Mouse (Mus musculus) limb, embryonic 15.5 days (tissue): ENCODE measurements at regions not wholly inside any gene's neighbourhood (a gene's known extent, or its start where the extent isn't known, plus 50 kb on each side); places are given as distances from the start of the nearest gene placed in this dataset.

Experiments
- ATAC-seq: fragments of 200-750 bp; cut with Nextera tagmentation; 2 replicates; pipeline ENCODE4 v1.8.0; 2017; ENCODE audit warnings: low read depth, moderate TSS enrichment; ENCODE audit not compliant: insufficient number of reproducible peaks, low FRiP score, low TSS enrichment
- H3K27ac ChIP-seq: fragments of 300-500 bp; sonication (generic); 2 replicates; pipeline ENCODE4 v1.5.1; 2015; ENCODE audit warnings: moderate library complexity, mild to moderate bottlenecking, inconsistent platforms
- H3K27me3 ChIP-seq: fragments of 300-500 bp; sonication (generic); 2 replicates; pipeline ENCODE4 v1.6.1; 2015; ENCODE audit warnings: inconsistent platforms
- H3K36me3 ChIP-seq: fragments of 300-500 bp; sonication (generic); 2 replicates; pipeline ENCODE4 v1.6.1; 2015; ENCODE audit warnings: inconsistent platforms
- H3K4me1 ChIP-seq: fragments of 300-500 bp; sonication (generic); 2 replicates; pipeline ENCODE4 v1.6.1; 2015; ENCODE audit warnings: inconsistent platforms
- H3K4me2 ChIP-seq: fragments of 300-500 bp; sonication (generic); 2 replicates; pipeline ENCODE4 v1.6.1; 2015; ENCODE audit warnings: mild to moderate bottlenecking, inconsistent platforms
- H3K4me3 ChIP-seq: fragments of 300-500 bp; sonication (generic); 2 replicates; pipeline ENCODE4 v1.5.1; 2015; ENCODE audit warnings: mild to moderate bottlenecking, inconsistent platforms
- H3K9ac ChIP-seq: fragments of 300-500 bp; sonication (generic); 2 replicates; pipeline ENCODE4 v1.6.1; 2015; ENCODE audit warnings: inconsistent platforms
- H3K9me3 ChIP-seq: fragments of 300-500 bp; sonication (generic); 2 replicates; pipeline ENCODE4 v1.6.1; 2016; ENCODE audit warnings: inconsistent platforms
- WGBS: fragments of 180-500 bp; shearing (Covaris S2); methylation state at CpG from one replicate; pipeline ENCODE4 v1.1.7; 2015; 5-methylcytosine and 5-hydroxymethylcytosine counted together

GRCm38 (mm10) chr6:31114336-31115335 lies 155.8 kb upstream of the Klf14 start:
- WGBS: 65% methylated on average over 19 of the region's 19 CpGs
- no peaks in the 10 kb centered on the region for H3K36me3 ChIP-seq
- no peaks in the 10 kb centered on the region for H3K27me3 ChIP-seq

GRCm38 (mm10) chr6:31115566-31115965 lies 156.7 kb upstream of the Klf14 start:
- 71% methylated on average over 4 of the region's 4 CpGs for WGBS
- Histone ChIP-seq H3K27ac (no peak overlapping the region), H3K4me3 (no peak overlapping the region), H3K9me3 (no peaks in the 10 kb centered on the region), H3K4me1 (peaks cover 6% of the 10 kb centered on the region), H3K9ac (no peak overlapping the region), H3K4me2 (no peak overlapping the region), H3K36me3 (no peaks in the 10 kb centered on the region), H3K27me3 (no peaks in the 10 kb centered on the region)
- no peak for ATAC-seq

More at GRCm38 (mm10) chr6:31114336-31115335, 155.8 kb upstream of the Klf14 start:
- Histone ChIP-seq H3K4me2 (no peak overlapping the region), H3K4me3 (no peak overlapping the region), H3K9ac (no peak overlapping the region), H3K4me1 (peaks cover 6% of the 10 kb centered on the region), H3K9me3 (0 out of 2 replicates have a peak, but pooled peaks cover 1% of the 10 kb centered on the region), H3K27ac (no peak overlapping the region)
- ATAC-seq: no peak

GRCm38 (mm10) chr6:31116365-31116764 lies 157.5 kb upstream of the Klf14 start:
- Histone ChIP-seq H3K27me3 (no peaks in the 10 kb centered on the region), H3K36me3 (no peaks in the 10 kb centered on the region), H3K9ac (no peak overlapping the region), H3K4me2 (no peak overlapping the region), H3K4me3 (no peak overlapping the region), H3K27ac (no peak overlapping the region), H3K4me1 (peaks cover 6% of the 10 kb centered on the region), H3K9me3 (no peaks in the 10 kb centered on the region)
- no peak for ATAC-seq
- 61% methylated on average over 6 of the region's 6 CpGs for WGBS

- no peak overlapping the region for H3K4me3 ChIP-seq
- no peak for ATAC-seq
- H3K4me2 ChIP-seq: no peak overlapping the region
Observed at GRCm38 (mm10) chr6:31117666-31118065, 158.8 kb upstream of the Klf14 start.

GRCm38 (mm10) chr6:31121008-31121407 lies 162.1 kb upstream of the Klf14 start:
- no peak overlapping the region for H3K27ac ChIP-seq
- H3K4me2 ChIP-seq: no peak overlapping the region
- no peak for ATAC-seq
- no peaks in the 10 kb centered on the region for H3K9me3 ChIP-seq
- WGBS: 64% methylated on average over 8 of the region's 8 CpGs
- no peaks in the 10 kb centered on the region for H3K36me3 ChIP-seq
- H3K9ac ChIP-seq: no peak overlapping the region
- no peaks in the 10 kb centered on the region for H3K27me3 ChIP-seq
- H3K4me3 ChIP-seq: no peak overlapping the region
- peaks cover 5% of the 10 kb centered on the region; the same call in 1 of the 2 replicates for H3K4me1 ChIP-seq

More at GRCm38 (mm10) chr6:31117666-31118065, 158.8 kb upstream of the Klf14 start:
- H3K27ac ChIP-seq: no peak overlapping the region
- no peaks in the 10 kb centered on the region for H3K9me3 ChIP-seq
- H3K27me3 ChIP-seq: no peaks in the 10 kb centered on the region
- peaks cover 2% of the 10 kb centered on the region; the same call in 1 of the 2 replicates for H3K4me1 ChIP-seq
- no peaks in the 10 kb centered on the region for H3K36me3 ChIP-seq
- WGBS: 90% methylated on average over 12 of the region's 12 CpGs
- no peak overlapping the region for H3K9ac ChIP-seq

- no peak overlapping the region for H3K9ac ChIP-seq
- H3K4me3 ChIP-seq: no peak overlapping the region
- no peaks in the 10 kb centered on the region for H3K9me3 ChIP-seq
- H3K27me3 ChIP-seq: no peaks in the 10 kb centered on the region
- H3K4me1 ChIP-seq: 0 out of 2 replicates have a peak, but pooled peaks cover 3% of the 10 kb centered on the region
- H3K36me3 ChIP-seq: no peaks in the 10 kb centered on the region
- no peak for ATAC-seq
- no peak overlapping the region for H3K27ac ChIP-seq
- no peak overlapping the region for H3K4me2 ChIP-seq
- WGBS: 81% methylated on average over 5 of the region's 5 CpGs
Observed at GRCm38 (mm10) chr6:31122895-31123294, 164.0 kb upstream of the Klf14 start.

- ATAC-seq: no peak
- 0 out of 2 replicates have a peak, but pooled peaks cover 3% of the 10 kb centered on the region for H3K4me1 ChIP-seq
Observed at GRCm38 (mm10) chr6:31123342-31123990, 164.6 kb upstream of the Klf14 start.

GRCm38 (mm10) chr6:31124076-31124475 lies 165.2 kb upstream of the Klf14 start:
- ATAC-seq: no peak
- H3K9me3 ChIP-seq: no peaks in the 10 kb centered on the region

More at GRCm38 (mm10) chr6:31123342-31123990, 164.6 kb upstream of the Klf14 start:
- Histone ChIP-seq H3K27ac (no peak overlapping the region), H3K27me3 (no peaks in the 10 kb centered on the region), H3K4me3 (no peak overlapping the region), H3K9me3 (no peaks in the 10 kb centered on the region), H3K4me2 (no peak overlapping the region), H3K9ac (no peak overlapping the region), H3K36me3 (no peaks in the 10 kb centered on the region)
- WGBS: 71% methylated on average over 4 of the region's 4 CpGs

GRCm38 (mm10) chr6:31124872-31125271 lies 166.0 kb upstream of the Klf14 start:
- no peak for ATAC-seq
- no peaks in the 10 kb centered on the region for H3K27me3 ChIP-seq
- 89% methylated on average over 4 of the region's 4 CpGs for WGBS
- no peaks in the 10 kb centered on the region for H3K36me3 ChIP-seq
- H3K4me3 ChIP-seq: no peak overlapping the region
- no peak overlapping the region for H3K27ac ChIP-seq
- H3K4me1 ChIP-seq: 0 out of 2 replicates have a peak, but pooled peaks cover 3% of the 10 kb centered on the region
- no peaks in the 10 kb centered on the region for H3K9me3 ChIP-seq
- no peak overlapping the region for H3K4me2 ChIP-seq
- no peak overlapping the region for H3K9ac ChIP-seq

More at GRCm38 (mm10) chr6:31124076-31124475, 165.2 kb upstream of the Klf14 start:
- H3K27me3 ChIP-seq: no peaks in the 10 kb centered on the region
- no peak overlapping the region for H3K27ac ChIP-seq
- H3K4me3 ChIP-seq: no peak overlapping the region
- no peaks in the 10 kb centered on the region for H3K36me3 ChIP-seq
- 0 out of 2 replicates have a peak, but pooled peaks cover 3% of the 10 kb centered on the region for H3K4me1 ChIP-seq
- no peak overlapping the region for H3K9ac ChIP-seq
- 58% methylated on average over 6 of the region's 6 CpGs for WGBS
- no peak overlapping the region for H3K4me2 ChIP-seq

- Histone ChIP-seq H3K4me1 (0 out of 2 replicates have a peak, but pooled peaks cover 3% of the 10 kb centered on the region), H3K4me2 (0 out of 2 replicates have a peak overlapping the region, but pooled peaks have one; percentile 5), H3K27me3 (no peaks in the 10 kb centered on the region), H3K4me3 (peak overlapping the region; percentile 15), H3K36me3 (no peaks in the 10 kb centered on the region), H3K9ac (no peak overlapping the region), H3K27ac (peak overlapping the region; percentile 50), H3K9me3 (no peaks in the 10 kb centered on the region)
- no peak for ATAC-seq
- WGBS: 57% methylated on average over 19 of the region's 19 CpGs
Observed at GRCm38 (mm10) chr6:31125328-31126118, 166.6 kb upstream of the Klf14 start.
